Mouse (Mus musculus): ENCODE data around the gene Upk3a.

- no peak for TF ChIP-seq POLR2A (IDR thresholded peaks at IDR 0.05; ENCODE audit: borderline replicate concordance, extremely low read depth, low read depth, low read length)
- TF ChIP-seq CTCF (IDR thresholded peaks at IDR 0.05; ENCODE audit: insufficient read depth, low read length), result no peak
Measured at GRCm38 (mm10) chr15:84983721-84984120, 33.2 kb upstream of the Upk3a start.

All from lung, adult 2 months (tissue).